Mouse (Mus musculus): ENCODE data around the gene Ttn.
A peak's percentile ranks its signal among the peaks of the same experiment; 100 is the strongest.

Ttn gene

GRCm38 (mm10) chr2:76705655-76706054, 276.7 kb downstream of the Ttn start:
- DNase-seq (ENCODE audit: low spot score): no peak

- DNase-seq (ENCODE audit: low spot score): no peak
These were observed 279.6 kb downstream of the Ttn start for GRCm38 (mm10) chr2:76702751-76703150.

- no peak for DNase-seq (ENCODE audit: low spot score)
These were observed 280.2 kb downstream of the Ttn start for GRCm38 (mm10) chr2:76702188-76702587.

- no peak for DNase-seq (ENCODE audit: low spot score)
These were observed 287.1 kb downstream of the Ttn start for GRCm38 (mm10) chr2:76695290-76695689.

- DNase-seq (ENCODE audit: low spot score): no peak
These were observed 288.6 kb downstream of the Ttn start for GRCm38 (mm10) chr2:76693765-76694164.

GRCm38 (mm10) chr2:76690436-76691204, 291.7 kb downstream of the Ttn start:
- no peak for DNase-seq (ENCODE audit: low spot score)

- no peak for DNase-seq (ENCODE audit: low spot score)
These were observed 294.2 kb downstream of the Ttn start for GRCm38 (mm10) chr2:76688162-76688561.

- no peak for DNase-seq (ENCODE audit: low spot score)
These were observed 294.7 kb downstream of the Ttn start for GRCm38 (mm10) chr2:76687608-76688007.

GRCm38 (mm10) chr2:76686986-76687385, 295.4 kb downstream of the Ttn start:
- no peak for DNase-seq (ENCODE audit: low spot score)

GRCm38 (mm10) chr2:76682301-76682700, 300.0 kb downstream of the Ttn start:
- DNase-seq (ENCODE audit: low spot score): no peak

- no peak for DNase-seq (ENCODE audit: low spot score)
These were observed 305.7 kb downstream of the Ttn start for GRCm38 (mm10) chr2:76676401-76677226.

GRCm38 (mm10) chr2:76675949-76676348, 306.4 kb downstream of the Ttn start:
- no peak for DNase-seq (ENCODE audit: low spot score)

GRCm38 (mm10) chr2:76675451-76675850, 306.9 kb downstream of the Ttn start:
- no peak for DNase-seq (ENCODE audit: low spot score)

GRCm38 (mm10) chr2:76674725-76675427, 307.5 kb downstream of the Ttn start, which contains the start of gene Plekha3:
TSS of gene Plekha3 (plus strand) at chr2:76675281.
- peak; percentile 79 for DNase-seq (ENCODE audit: low spot score)

GRCm38 (mm10) chr2:76673472-76674081, 308.8 kb downstream of the Ttn start:
- no peak for DNase-seq (ENCODE audit: low spot score)

- peak; percentile 83 for DNase-seq (ENCODE audit: low spot score)
These were observed 309.4 kb downstream of the Ttn start, which contains the start of gene Fkbp7 for GRCm38 (mm10) chr2:76672966-76673392. TSS of gene Fkbp7 (minus strand) at chr2:76673116.

- DNase-seq (ENCODE audit: low spot score): no peak
These were observed 310.1 kb downstream of the Ttn start for GRCm38 (mm10) chr2:76672134-76672745.

- no peak for DNase-seq (ENCODE audit: low spot score)
These were observed 310.7 kb downstream of the Ttn start for GRCm38 (mm10) chr2:76671641-76672040.

- DNase-seq (ENCODE audit: low spot score): no peak
These were observed 315.1 kb downstream of the Ttn start for GRCm38 (mm10) chr2:76667200-76667599.

GRCm38 (mm10) chr2:76665531-76665930, 316.8 kb downstream of the Ttn start:
- no peak for DNase-seq (ENCODE audit: low spot score)

- no peak for DNase-seq (ENCODE audit: low spot score)
These were observed 322.9 kb downstream of the Ttn start for GRCm38 (mm10) chr2:76659419-76659818.
